Mouse (Mus musculus): ENCODE results near the gene S100a2.

GRCm38 (mm10) chr3:90586906-90587305 is 3.1 kb upstream of the S100a2 start:
- TF ChIP-seq CTCF (IDR thresholded peaks at IDR 0.05; ENCODE audit: low read depth, low read length) (peak; percentile 7), POLR2A (IDR thresholded peaks at IDR 0.05; ENCODE audit: insufficient read depth, low read length) (no peak), EP300 (IDR thresholded peaks at IDR 0.05; ENCODE audit: insufficient read depth, low read depth, low read length) (peak; percentile 91)

Data from ES-Bruce4 (cell line).